Mouse (Mus musculus) heart, embryonic 15.5 days (tissue): ENCODE measurements around the gene Gm8257. TPM values are rescaled to one million over a fixed set of nuclear protein-coding genes. Genes with fewer than 3 reads are reported as not detected.
"Not testable (repeated sequence)": the region's sequence is repeated elsewhere in the genome, so short reads cannot be mapped to it uniquely, and the experiment has no call there.

ENCODE experiments used
- ATAC-seq: fragments of 200-750 bp; cut with Nextera tagmentation; replicated peaks from 2 replicates; pipeline ENCODE4 v1.8.0; 2017; ENCODE audit warnings: low read depth, moderate TSS enrichment; ENCODE audit not compliant: insufficient number of reproducible peaks, insufficient read depth, low FRiP score
- H3K27ac ChIP-seq: fragments of 300-500 bp; sonication (generic); 2 replicates; pipeline ENCODE4 v1.5.1; 2015; ENCODE audit warnings: mild to moderate bottlenecking, inconsistent platforms
- H3K27me3 ChIP-seq: fragments of 300-500 bp; sonication (generic); 2 replicates; pipeline ENCODE4 v1.6.1; 2015; ENCODE audit warnings: inconsistent platforms
- H3K36me3 ChIP-seq: fragments of 300-500 bp; sonication (generic); 2 replicates; pipeline ENCODE4 v1.6.1; 2015; ENCODE audit warnings: mild to moderate bottlenecking, inconsistent platforms
- H3K4me1 ChIP-seq: fragments of 300-500 bp; sonication (generic); replicated peaks from 2 replicates; pipeline ENCODE4 v1.6.1; 2015; ENCODE audit warnings: inconsistent platforms
- H3K4me2 ChIP-seq: fragments of 300-500 bp; sonication (generic); 2 replicates; pipeline ENCODE4 v1.6.1; 2015; ENCODE audit warnings: inconsistent platforms, mild to moderate bottlenecking, moderate library complexity
- H3K4me3 ChIP-seq: fragments of 300-500 bp; sonication (generic); 2 replicates; pipeline ENCODE4 v1.5.1; 2015; ENCODE audit warnings: mild to moderate bottlenecking, inconsistent platforms
- H3K9ac ChIP-seq: fragments of 300-500 bp; sonication (generic); 2 replicates; pipeline ENCODE4 v1.6.1; 2015; ENCODE audit warnings: mild to moderate bottlenecking, inconsistent platforms
- H3K9me3 ChIP-seq: fragments of 300-500 bp; sonication (generic); replicated peaks from 2 replicates; pipeline ENCODE4 v1.6.1; 2016; ENCODE audit warnings: inconsistent platforms
- WGBS: fragments of 180-500 bp; shearing (Covaris S2); methylation state at CpG from one replicate; pipeline ENCODE4 v1.1.7; 2015; ENCODE audit warnings: mixed read lengths; 5-methylcytosine and 5-hydroxymethylcytosine counted together
- polyA plus RNA-seq: library from polyadenylated mRNA; unstranded; fragments of >200 nt; fragmentation: Nextera tagmentation; extraction: Ambion mirVana; gene quantifications from 2 replicates; pipeline ENCODE4 v1.2.1, GENCODE M21; 2015

Gene Gm8257
- polyA plus RNA-seq, result not detected in 2 replicates

GRCm38 (mm10) chr14:44706356-44706755 is at the start of gene Gm8257:
Gene Gm8257 (minus strand): TSS chr14:44706456.
- not testable (repeated sequence) for ATAC-seq, H3K4me1 ChIP-seq, H3K27ac ChIP-seq, H3K9me3 ChIP-seq, H3K9ac ChIP-seq, H3K4me3 ChIP-seq, H3K36me3 ChIP-seq, H3K27me3 ChIP-seq, H3K4me2 ChIP-seq
- whole genome bisulfite sequencing, result 47% methylated on average over 3 of the region's 3 CpGs

- WGBS, result 67% methylated on average over 3 of the region's 3 CpGs
- no peaks in the 10 kb centered on the region for H3K9me3 ChIP-seq
- ATAC-seq, result no peak
- H3K4me3 ChIP-seq, result no peak within 1 kb of the TSS
- H3K27me3 ChIP-seq, result no peaks in the 10 kb centered on the region
- H3K9ac ChIP-seq, result no peak within 1 kb of the TSS
- no peaks in the 10 kb centered on the region for H3K36me3 ChIP-seq
- no peak within 1 kb of the TSS for H3K27ac ChIP-seq
- no peaks in the 10 kb centered on the region for H3K4me1 ChIP-seq
- H3K4me2 ChIP-seq, result no peak within 1 kb of the TSS
Observed at GRCm38 (mm10) chr14:44750240-44750639, 44.0 kb upstream of the Gm8257 start, which contains the start of gene Gm8267. Gene Gm8267 (minus strand): TSS chr14:44750340.

- not testable (repeated sequence) for H3K4me1 ChIP-seq, H3K36me3 ChIP-seq, H3K9me3 ChIP-seq, H3K27ac ChIP-seq, H3K4me3 ChIP-seq, ATAC-seq, H3K4me2 ChIP-seq, H3K27me3 ChIP-seq, H3K9ac ChIP-seq
- WGBS, result 47% methylated on average over 1 of the region's 1 CpGs
Observed at GRCm38 (mm10) chr14:44742789-44743188, 36.5 kb upstream of the Gm8257 start.

GRCm38 (mm10) chr14:44730711-44731110 is 24.5 kb upstream of the Gm8257 start:
- H3K4me3 ChIP-seq, H3K9me3 ChIP-seq, H3K4me2 ChIP-seq, H3K36me3 ChIP-seq, H3K27me3 ChIP-seq, H3K9ac ChIP-seq, H3K27ac ChIP-seq, H3K4me1 ChIP-seq, ATAC-seq: not testable (repeated sequence)

- 63% methylated on average over 4 of the region's 4 CpGs for WGBS
- H3K4me1 ChIP-seq, result not testable (repeated sequence)
Observed at GRCm38 (mm10) chr14:44627737-44628136, 78.5 kb downstream of the Gm8257 start, which contains the start of gene Gm5624. Gene Gm5624 (minus strand): TSS chr14:44627938.

More at GRCm38 (mm10) chr14:44627737-44628136, 78.5 kb downstream of the Gm8257 start, which contains the start of gene Gm5624:
- H3K36me3 ChIP-seq, H3K27me3 ChIP-seq, H3K27ac ChIP-seq, H3K4me2 ChIP-seq, H3K9me3 ChIP-seq, H3K4me3 ChIP-seq, H3K9ac ChIP-seq, ATAC-seq: not testable (repeated sequence)

Other genes starting within 250 kb of the Gm8257 start
- gene BC061237, start 214.0 kb downstream of the Gm8257 start, polyA plus RNA-seq, result not detected in 2 replicates
- gene Gm17093, start 188.2 kb downstream of the Gm8257 start, polyA plus RNA-seq, result not detected in 2 replicates
- not detected in 2 replicates for gene Gm8247, start 123.3 kb downstream of the Gm8257 start, polyA plus RNA-seq
- gene Gm5624, start 78.5 kb downstream of the Gm8257 start, polyA plus RNA-seq, result not detected in 2 replicates
- not detected in 2 replicates for gene Gm8267, start 43.9 kb upstream of the Gm8257 start, polyA plus RNA-seq
- gene Ptgdr, start 152.9 kb upstream of the Gm8257 start, polyA plus RNA-seq, result 0.09 TPM in 1 of 2 replicates, not detected in the other